Mouse (Mus musculus): ENCODE results near the gene Mthfd1. TPM values are rescaled to one million over a fixed set of nuclear protein-coding genes. Genes with fewer than 3 reads are reported as not detected.

Gene Mthfd1
- total RNA-seq, 4 experiments from 2014 or later, result 42.3 to 50.6 (median 43.3) TPM

DNA sequence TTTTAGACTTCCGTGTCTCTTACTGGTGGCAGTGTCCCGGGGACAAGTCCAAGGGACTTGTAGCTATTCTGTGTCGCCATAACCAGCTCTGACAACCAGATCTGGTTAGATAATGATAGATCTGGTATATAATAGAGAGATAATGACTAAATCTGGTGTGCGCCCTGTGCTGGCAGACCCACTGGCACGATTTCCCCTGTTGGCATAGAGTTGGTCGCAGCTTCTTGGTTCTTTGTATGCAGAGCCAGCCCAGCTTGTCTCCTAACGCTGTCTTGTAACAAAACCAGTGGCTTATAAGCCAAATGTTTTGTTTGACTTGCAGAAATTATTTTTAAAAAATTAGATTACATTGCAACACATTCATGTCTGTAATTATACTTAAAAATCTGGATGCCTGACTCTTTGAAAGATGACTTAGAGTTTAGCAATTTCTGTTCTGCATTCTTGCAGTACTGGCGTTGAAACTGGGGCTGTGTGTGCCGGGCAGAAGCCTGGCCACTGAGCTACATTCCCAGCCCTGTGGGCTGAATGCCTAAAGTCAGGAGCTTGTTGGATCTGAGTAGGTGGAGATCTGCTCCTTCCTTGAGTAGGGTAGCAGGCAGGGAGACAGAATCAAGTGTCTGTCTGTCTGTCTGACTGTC lies 9.3 kb downstream of the Mthfd1 start:
- DNase-seq, result no peak

DNA sequence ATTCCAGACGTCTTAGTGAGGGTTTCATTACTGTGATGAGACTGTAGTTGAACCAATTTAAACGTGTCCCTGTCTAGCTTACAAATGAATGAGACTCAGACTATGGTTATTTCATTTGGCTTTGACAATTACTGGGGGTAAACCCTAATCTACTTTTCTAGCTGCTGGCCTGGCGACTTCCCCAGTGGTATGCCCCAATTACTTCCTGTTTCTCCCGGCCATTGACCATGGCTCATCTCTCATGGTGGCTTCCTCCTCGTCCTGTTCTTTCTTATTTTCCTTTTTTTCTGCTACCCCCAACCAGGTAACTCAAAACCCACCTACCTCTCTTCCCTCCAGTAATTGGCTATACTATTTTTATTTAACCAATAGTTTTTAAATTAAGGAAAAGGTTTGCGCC lies 9.9 kb downstream of the Mthfd1 start:
- DNase-seq, result no peak

DNA sequence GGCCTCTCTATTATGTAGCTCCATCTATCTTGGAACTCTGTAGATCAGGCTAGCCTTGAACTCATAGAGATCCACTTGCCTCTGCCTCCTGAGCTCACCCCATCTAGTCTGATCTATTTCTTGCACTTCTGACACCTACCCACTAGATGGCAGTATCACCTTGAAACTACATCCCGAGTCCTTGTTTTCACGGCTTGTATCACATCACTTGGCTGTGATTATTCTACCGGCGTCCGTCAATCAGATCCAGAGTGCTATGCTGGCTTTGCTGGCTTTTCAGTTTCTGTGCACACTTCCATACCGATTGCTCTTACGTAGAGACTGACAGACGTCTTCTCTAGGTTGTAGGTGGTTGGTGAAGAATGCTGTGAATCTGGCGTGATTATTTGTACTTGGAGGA lies 11.8 kb downstream of the Mthfd1 start:
- no peak for DNase-seq

DNA sequence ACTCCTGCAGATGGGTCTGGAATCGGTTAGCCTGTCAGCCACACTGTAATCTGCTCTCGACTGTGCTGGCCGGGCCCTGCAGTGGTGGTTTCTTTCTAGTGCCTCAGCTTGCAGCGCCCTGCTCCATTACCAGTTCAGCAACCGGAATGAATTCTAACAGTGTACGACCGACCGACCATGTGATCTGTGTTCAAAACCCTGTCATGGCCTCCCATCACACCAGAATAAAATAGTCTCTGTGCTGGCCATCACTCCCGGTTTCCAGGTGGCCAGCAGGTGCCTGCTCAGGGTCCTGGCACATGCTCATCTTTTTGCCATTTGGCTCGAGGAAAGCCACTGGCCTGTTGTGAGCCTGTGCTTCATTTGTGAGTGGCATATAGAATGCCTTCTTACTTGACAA lies 13.6 kb downstream of the Mthfd1 start:
- DNase-seq, result no peak

DNA sequence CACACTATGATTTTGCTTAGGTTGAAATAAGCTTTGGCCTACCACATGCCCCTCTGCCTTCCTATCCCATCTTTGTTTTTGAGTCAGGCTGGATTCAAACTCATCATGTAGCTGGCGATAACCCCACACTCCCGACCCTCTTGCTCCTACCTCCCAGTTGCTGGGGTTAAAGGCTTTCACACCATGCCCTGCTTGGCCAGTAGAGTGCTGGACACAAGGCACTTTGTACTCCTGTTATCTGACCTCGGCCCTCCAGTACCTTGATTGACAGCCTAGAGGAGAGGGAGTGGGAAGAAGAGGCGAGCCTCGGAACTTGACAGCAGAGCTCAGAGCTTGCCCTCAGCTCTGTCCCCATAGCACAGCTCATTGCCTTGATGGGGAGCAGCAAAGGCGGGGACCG lies 14.1 kb downstream of the Mthfd1 start:
- no peak for DNase-seq

DNA sequence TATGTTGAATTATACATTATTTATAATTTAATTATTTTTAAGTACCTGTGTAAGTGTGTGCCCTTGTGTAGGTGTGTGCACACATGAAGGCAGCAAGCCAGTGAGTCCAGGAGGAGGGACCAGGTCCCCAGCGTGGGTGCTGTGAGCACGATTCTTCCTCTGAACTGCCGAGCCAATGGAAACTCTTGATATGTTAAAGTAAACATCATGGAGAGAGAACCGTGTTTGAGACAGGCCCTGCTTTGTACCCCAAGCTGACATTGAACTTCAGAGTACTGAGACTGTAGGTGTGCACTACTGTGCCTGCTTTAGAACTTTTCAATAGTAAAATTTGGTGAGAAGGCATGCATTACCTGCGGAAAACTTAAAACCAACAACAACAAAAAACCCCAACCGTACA lies 16.4 kb downstream of the Mthfd1 start:
- no peak for DNase-seq

DNA sequence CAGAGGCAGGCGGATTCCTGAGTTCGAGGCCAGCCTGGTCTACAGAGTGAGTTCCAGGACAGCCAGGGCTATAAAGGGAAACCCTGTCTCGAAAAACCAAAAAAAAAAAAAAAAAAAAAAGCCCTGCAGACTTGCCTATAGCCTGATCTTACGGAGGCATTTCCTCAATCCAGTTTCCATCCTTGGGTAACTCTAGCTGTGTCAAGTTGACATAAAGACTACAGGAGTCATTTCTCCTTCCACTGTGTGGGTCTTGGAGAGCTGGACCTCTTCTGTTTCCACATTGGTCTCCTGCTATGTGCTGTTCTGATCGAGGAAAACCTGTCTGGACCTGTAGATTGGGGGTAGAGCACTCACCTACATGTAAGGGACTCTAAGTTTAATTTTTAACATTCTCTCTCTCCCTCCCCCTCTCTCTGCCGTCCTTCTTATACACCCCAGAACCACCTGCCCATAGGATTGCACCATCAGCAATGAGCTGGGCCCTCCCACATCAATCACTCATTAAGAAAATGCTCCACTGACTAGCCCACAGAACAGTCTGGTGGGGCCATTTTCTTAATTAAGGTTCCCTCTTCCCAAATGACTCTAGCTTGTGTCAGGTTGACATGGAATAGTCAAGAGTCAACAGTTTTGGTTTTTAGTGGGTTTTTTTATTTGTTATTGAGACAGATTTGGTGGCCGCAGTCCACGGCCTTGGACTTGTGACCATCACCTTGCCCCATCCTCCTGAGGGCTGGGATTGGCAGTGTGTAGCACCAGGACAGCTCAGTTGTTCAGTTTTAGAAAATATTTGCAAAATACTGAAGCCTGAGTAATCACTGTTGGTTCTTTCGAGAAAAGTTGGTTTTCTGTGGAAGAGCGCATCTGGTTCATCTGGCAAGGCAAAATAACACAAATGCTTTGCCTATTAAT lies 17.8 kb downstream of the Mthfd1 start:
- no peak for DNase-seq

DNA sequence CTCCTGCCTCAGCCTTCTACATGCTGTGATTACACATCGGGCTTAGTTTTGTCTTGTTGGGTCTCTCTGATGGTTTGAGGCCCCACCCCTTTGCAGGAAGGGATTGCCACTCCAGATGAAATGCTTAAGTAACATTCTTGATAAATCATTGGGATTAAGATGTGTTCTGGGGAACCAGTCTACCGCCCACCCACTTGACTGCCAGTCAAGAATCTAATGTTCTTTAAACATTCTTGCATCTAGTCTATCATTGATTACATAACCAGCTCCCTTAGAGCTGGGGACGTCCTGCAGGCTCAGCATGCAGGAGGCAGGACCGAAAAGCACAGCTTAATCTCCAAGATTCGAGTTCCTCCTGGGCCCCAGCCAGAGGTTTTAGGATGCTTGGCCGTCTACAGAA lies 23.1 kb downstream of the Mthfd1 start:
- DNase-seq, result no peak

DNA sequence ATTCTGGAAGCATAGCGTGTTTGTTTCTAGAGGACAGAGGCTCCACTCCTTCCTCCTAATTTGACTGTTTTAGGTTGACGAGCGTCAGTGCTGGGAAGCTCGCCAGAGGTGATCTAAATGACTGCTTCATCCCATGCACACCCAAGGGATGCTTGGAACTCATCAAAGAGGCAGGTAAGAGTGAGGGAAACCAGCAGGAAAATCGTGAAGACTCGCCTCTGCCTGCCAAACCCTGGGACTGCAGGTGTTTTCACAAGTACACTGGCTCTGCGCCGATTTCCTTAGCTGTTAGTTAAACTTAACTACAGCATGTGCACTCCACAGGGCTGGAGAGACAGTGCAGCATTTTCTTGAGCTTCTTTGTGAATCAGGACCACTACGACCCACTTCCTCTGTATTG lies 25.5 kb downstream of the Mthfd1 start:
- no peak for DNase-seq

DNA sequence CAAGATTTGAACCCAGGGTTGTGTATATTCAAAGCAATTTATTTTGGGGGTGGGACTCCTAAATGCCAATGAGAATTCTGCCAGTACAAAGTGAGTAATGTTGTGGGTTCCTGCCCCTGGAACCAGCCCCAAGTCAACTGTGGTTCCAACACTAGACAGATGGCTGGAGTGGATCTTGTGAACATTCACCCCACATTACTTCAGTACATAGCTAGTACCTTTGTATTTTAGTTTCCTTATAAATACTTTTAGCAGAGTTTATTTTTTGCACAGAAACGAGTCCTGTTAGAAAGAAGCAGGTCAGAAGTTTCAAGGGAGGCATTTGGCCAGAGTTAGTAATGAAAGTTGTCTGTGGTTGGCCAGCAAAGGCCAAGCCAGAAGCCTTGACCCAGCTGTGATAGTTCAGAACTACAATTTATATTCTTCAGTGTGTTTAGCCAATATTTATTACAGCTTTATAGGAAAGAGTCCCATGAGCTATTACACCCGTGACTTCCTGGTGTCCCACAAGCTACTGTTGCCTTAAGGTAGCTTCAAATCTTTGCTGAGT lies 26.1 kb downstream of the Mthfd1 start:
- peak; percentile 47 for DNase-seq

DNA sequence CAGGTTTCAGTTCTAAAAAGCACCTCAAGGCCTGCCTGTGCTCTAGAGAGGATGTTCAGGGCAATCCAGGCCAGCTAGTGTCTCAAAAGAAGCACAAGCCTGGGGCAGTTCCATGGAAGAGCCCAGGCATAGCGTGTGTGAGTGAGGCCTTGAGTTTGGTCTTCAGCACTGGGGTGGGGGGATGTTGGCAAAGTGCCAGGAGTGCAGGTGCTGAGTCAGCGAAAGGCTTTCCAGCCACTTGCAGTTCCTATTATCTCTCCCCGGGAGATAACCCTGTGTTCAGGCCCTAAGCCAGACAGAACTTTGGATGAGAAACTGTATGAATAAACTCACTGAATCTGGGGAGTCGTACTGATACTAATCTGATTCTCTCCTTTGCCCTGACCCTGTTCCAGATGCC lies 27.0 kb downstream of the Mthfd1 start:
- DNase-seq, result no peak

DNA sequence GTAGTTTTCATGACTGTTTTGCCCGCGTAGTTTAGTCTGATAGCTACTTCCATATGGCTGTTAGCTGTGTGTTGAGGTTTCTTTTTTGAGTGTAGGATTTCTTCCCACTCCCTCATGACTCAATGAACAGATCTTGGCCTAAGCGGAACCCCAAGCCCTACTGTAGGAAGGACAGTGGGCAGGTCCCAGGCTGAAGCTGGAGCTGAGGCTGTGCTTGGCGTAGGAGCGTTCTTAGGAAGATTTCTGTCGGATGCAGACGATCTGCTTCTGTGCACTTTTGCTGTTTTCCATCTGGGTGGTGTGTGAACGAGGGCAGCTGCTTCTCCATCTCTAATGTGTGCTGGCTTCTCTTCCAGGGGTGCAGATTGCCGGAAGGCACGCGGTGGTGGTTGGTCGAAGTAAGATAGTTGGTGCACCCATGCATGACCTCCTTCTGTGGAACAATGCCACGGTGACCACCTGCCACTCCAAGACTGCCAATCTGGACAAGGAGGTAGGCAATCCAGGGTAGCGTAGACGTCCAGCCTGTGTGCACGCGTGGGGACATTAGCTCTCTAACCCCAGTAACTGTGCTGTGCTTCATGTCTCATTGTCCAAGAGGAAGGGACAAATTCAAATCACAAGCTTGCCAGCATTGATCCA lies 27.6 kb downstream of the Mthfd1 start:
- no peak for DNase-seq

DNA sequence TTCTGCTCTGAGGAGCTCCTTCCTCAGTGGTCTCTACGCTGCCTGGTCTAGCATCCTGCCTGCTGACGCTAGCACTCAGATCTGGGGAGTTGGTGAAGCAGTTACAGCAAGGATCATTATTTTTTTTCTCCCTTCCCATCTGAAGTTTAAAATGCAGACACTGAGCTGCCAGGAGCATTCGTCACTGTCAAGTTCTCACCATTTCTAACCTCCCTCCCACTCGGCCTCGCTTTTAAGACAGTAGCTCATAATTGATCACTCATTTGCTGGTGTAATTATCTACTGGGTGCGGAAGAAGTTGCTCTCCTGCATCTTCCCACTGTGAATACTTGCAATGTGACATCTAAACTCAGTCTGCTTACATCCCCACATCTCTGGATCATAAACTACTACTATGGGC lies 30.3 kb downstream of the Mthfd1 start:
- no peak for DNase-seq

DNA sequence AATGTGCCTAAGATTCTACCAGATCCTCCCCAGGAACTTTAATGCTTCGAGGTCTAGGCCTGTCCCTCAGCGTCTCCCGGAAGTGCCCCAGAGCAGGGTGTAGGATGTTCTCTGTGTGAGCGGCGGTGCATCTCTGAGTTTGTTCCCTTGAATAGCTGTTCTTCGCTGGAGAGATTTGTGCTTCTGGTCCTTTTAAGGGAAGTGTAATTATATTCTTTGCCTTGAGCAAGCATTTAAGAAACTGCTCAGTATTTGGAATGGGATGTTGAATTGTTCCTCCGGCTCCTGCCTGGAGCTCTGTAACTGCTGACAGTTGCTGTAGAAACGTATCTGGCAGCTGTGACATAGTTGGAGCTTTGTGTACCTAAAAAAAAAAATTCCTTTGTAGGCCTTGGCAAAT lies 32.9 kb downstream of the Mthfd1 start:
- no peak for DNase-seq

DNA sequence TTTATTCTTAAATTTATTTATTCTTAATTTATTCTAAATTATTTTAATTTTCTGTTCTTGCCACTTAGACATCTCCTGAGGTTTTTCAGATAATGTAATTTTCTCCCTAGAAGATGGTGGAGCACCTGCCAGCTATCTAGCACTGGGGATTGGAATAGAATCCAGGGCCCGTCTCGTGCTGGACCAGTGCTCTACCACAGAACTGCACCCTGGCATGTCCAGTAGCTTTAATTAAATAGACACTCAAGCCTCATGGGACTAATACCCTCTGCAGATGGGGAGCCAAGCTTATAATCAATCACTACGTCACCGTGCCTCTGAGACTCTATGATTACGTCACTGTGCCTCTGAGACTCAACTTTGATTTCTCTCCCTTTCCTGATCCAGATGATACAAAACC lies 33.4 kb downstream of the Mthfd1 start:
- no peak for DNase-seq

DNA sequence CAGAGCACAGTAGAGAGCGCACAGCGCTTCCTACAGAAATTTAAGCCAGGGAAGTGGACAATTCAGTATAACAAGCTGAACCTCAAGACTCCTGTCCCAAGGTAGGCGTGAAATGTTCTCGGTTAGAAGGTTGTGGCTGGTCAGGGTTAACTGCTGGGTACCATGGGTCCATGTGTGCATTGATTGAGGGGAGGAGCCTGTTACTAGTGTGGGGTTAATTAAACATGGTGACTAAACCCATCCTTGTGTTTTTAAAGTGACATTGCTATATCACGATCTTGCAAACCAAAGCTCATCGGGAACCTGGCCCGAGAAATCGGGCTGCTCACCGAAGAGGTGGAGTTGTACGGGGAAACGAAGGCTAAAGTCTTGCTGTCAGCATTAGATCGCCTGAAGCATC lies 34.3 kb downstream of the Mthfd1 start:
- DNase-seq, result no peak

DNA sequence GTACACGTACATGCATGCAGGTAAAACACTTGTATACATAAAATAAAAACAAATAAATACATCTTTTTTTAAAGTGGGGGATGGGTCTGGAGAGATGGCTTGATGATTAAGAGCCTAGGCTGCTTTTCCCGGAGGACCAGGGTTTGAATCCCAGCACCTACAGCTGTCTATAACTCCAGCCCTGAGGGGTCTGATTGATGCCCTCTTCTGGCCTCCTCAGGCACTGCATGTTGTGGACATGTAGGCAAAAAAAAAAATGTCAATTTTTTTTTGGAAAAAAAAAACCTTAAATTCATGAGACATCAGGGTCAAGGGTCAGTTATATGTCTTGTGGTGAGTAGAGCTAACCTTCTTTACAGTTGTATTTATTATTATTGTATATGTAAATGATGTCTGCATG lies 35.2 kb downstream of the Mthfd1 start:
- DNase-seq, result no peak

DNA sequence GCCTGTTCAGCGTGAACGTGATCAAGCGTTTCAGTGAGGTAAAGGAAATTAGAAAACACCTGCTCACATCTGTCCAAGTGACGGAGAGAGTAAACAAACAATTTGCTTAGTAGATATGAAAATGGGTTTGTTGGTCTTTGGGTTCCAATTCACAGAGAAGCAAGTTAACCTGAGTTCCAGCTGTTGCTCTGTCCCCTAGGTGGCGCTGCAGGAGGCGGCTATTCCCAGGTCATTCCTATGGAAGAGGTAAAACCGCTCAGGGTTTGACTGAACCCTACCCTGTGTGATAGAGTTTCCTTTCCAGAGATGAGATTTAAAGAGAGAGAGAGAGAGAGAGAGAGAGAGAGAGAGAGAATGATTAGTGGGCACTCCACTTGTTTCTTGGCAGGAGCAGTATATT lies 38.1 kb downstream of the Mthfd1 start:
- peak; percentile 26 for DNase-seq

DNA sequence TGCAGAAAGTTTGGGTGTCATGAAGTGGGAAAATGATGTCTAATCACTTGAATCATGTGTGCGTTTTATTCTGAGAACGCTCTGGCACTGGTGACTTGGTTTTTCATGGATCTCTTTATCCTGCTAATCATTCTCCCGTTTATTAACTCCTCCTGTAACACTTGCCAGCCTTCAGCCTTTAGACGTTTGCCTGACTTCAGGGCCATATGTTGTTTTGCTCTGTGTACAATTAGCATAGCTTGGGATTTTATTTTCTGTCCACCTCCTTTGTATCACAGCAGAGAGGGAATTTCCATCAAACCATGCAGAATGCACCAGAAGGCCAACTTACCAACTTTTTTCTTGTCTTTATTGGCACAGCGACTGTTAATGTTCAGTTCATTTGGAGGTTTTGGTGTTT lies 42.7 kb downstream of the Mthfd1 start:
- DNase-seq, result no peak

DNA sequence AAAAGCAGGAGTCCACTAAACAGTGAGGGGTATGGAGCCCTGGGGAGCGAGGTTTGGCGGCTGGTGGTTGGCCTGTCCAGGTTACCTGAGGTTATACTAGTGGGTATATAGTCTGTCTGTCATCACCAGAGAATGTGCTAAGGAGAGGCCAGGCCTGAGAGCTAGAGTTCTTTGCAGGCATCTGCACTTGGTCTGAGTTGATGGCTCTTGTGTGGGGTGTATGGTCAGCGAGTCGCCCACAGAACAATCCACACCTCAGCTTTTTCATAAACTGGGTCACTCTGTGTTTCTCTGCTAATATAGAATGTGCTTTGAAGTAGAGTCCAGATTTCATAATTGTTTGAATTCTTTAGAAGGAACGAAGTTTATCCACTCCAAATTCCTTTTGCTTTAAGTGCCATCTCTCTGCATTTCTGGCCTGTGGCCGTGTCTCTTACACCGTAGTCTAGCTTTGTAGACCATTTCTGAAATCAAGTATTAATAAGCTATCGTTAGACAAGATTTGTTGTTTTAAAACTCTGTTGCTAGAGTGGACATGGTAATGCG lies 44.3 kb downstream of the Mthfd1 start:
- DNase-seq, result no peak

DNA sequence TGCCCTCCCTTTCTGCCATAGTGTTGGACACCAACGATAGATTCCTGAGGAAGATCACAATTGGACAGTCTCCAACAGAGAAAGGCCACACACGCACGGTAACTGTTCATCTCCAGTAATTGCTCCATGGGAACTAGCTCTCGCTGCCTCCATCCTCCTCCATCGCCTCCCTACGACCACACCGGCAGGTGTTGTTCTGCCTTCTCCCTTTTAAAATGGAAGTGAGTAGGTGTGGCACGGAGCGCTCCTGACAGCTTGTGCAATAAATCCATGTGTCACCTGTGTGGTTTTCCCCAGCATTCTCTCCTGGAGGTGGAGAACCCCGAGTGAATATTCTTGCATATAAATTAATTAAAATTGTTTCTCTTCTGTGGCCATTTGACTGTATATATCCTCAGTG lies 45.3 kb downstream of the Mthfd1 start:
- DNase-seq, result no peak

DNA sequence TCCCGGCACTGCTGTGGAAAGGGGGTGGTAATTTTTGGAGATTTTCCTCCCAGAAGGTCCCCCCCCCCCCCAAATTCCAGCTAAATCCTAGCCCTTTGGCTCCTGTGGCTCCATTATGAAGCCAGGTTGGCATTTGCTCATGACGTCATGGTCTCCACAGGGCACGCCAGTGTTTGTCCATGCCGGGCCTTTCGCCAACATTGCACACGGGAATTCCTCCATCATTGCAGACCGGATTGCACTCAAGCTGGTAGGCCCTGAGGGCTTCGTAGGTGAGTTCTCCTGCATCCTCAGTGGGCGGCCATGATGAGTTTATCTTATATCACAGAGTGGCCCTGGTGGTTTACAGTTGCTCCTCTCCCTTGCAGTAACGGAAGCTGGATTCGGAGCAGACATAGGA lies 48.4 kb downstream of the Mthfd1 start:
- DNase-seq, result no peak

DNA sequence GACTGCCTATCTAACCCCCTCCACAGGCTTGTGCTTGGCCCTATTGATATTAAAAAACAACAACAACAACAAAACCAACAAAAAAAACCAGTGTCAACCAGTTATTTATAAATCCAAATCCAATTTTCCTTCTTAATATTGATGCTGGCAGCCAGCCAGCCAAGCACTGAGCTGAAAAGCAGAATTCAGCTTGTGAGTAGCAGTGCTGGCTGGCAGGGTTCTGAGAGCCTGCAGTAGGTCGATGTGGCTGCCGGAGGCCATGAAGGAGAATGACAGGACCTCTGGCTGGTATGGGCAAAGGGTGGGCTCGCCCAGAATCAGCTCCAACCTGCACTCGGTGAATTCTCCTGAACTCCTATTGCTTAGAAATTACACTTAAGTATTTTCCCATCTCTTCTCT lies 49.1 kb downstream of the Mthfd1 start:
- DNase-seq, result no peak
